Mouse (Mus musculus) left cerebral cortex, postnatal 4 days (tissue): Measurements from ENCODE around the gene Rbx1. TPM values are rescaled to one million over a fixed set of nuclear protein-coding genes. Genes with fewer than 3 reads are reported as not detected.

Source experiments
- DNase-seq: peaks from one replicate; pipeline ENCODE4 v3.0.0-alpha.2; 2022
- intact Hi-C: fragments of 180-260 bp; cut with DNase I; formaldehyde crosslinking; loops from one replicate; pipeline ENCODE4 v1.15.1; 2025
- total RNA-seq, 2 experiments: library from RNA; stranded (reverse); gene quantifications; 2 replicates each; pipeline ENCODE4 v1.2.3; 2021

The Rbx1 gene
- total RNA-seq, 2 experiments from 2014 or later: 141 to 149 TPM

- intact Hi-C loops: no loop called here
- no peak for DNase-seq
Measured at GRCm38 (mm10) chr15:81482966-81483365, 16.9 kb downstream of the Rbx1 start.

GRCm38 (mm10) chr15:81483691-81484090, 17.6 kb downstream of the Rbx1 start:
- DNase-seq: no peak
- intact Hi-C loops: no loop called here

GRCm38 (mm10) chr15:81485483-81485882, 19.4 kb downstream of the Rbx1 start:
- DNase-seq: no peak
- intact Hi-C loops: no loop called here

- intact Hi-C loops: no loop called here
Measured at GRCm38 (mm10) chr15:81503466-81503865, 37.4 kb downstream of the Rbx1 start.

GRCm38 (mm10) chr15:81503995-81504394, 37.9 kb downstream of the Rbx1 start:
- intact Hi-C loops: no loop called here
- no peak for DNase-seq

More at GRCm38 (mm10) chr15:81503466-81503865, 37.4 kb downstream of the Rbx1 start:
- DNase-seq: no peak

GRCm38 (mm10) chr15:81507201-81507600, 41.1 kb downstream of the Rbx1 start:
- intact Hi-C loops: no loop called here
- peak; percentile 4 for DNase-seq

GRCm38 (mm10) chr15:81510621-81511020, 44.5 kb downstream of the Rbx1 start:
- intact Hi-C loops: no loop called here
- no peak for DNase-seq

- peak; percentile 3 for DNase-seq
- intact Hi-C loops: no loop called here
Measured at GRCm38 (mm10) chr15:81511601-81512261, 45.6 kb downstream of the Rbx1 start.

- intact Hi-C loops: no loop called here
- DNase-seq: peak; percentile 67
Measured at GRCm38 (mm10) chr15:81514111-81514971, 48.2 kb downstream of the Rbx1 start.

GRCm38 (mm10) chr15:81515221-81515620, 49.1 kb downstream of the Rbx1 start:
- intact Hi-C loops: no loop called here
- no peak for DNase-seq

- no peak for DNase-seq
- intact Hi-C loops: no loop called here
Measured at GRCm38 (mm10) chr15:81518031-81518430, 51.9 kb downstream of the Rbx1 start.

GRCm38 (mm10) chr15:81518761-81519160, 52.7 kb downstream of the Rbx1 start:
- intact Hi-C loops: no loop called here
- DNase-seq: no peak

- intact Hi-C loops: loop anchor here (2.0 to 5.0 kb wide), 2 partner anchors 55 to 63 kb away; partner anchors contain the start of genes Ep300 and Rbx1
Measured at GRCm38 (mm10) chr15:81522036-81522751, 56.1 kb downstream of the Rbx1 start.

GRCm38 (mm10) chr15:81522761-81523168, 56.7 kb downstream of the Rbx1 start:
- intact Hi-C loops: loop anchor here (2.0 to 5.0 kb wide), 2 partner anchors 55 to 62 kb away; partner anchors contain the start of genes Ep300 and Rbx1
- no peak for DNase-seq

More at GRCm38 (mm10) chr15:81522036-81522751, 56.1 kb downstream of the Rbx1 start:
- DNase-seq: peak; percentile 60

GRCm38 (mm10) chr15:81523169-81523871, 57.2 kb downstream of the Rbx1 start:
- intact Hi-C loops: loop anchor here (2.0 to 5.0 kb wide), 2 partner anchors 56 to 61 kb away; partner anchors contain the start of genes Ep300 and Rbx1
- DNase-seq: peak; percentile 96

- DNase-seq: peak; percentile 10
- intact Hi-C loops: loop anchor here (2.0 to 5.0 kb wide), 2 partner anchors 57 to 61 kb away; partner anchors contain the start of genes Ep300 and Rbx1
Measured at GRCm38 (mm10) chr15:81523901-81524300, 57.8 kb downstream of the Rbx1 start.
